Mouse (Mus musculus) heart, embryonic 10.5 days (tissue): ENCODE results near the gene Hyal3. TPM values are rescaled to one million over a fixed set of nuclear protein-coding genes. Genes with fewer than 3 reads are reported as not detected.
"Not testable (repeated sequence)": the region's sequence is repeated elsewhere in the genome, so short reads cannot be mapped to it uniquely, and the experiment has no call there.

Experiments
- DNase-seq: peaks from one replicate; pipeline ENCODE4 v3.0.0-alpha.2; 2017; ENCODE audit warnings: low spot score
- H3K27ac ChIP-seq: fragments of 300-500 bp; sonication (generic); 2 replicates; pipeline ENCODE4 v1.5.1; 2016; ENCODE audit warnings: mild to moderate bottlenecking
- H3K27me3 ChIP-seq: fragments of 300-500 bp; sonication (generic); 2 replicates; pipeline ENCODE4 v1.6.1; 2016; ENCODE audit warnings: mild to moderate bottlenecking; ENCODE audit not compliant: poor library complexity, insufficient read depth, severe bottlenecking
- H3K36me3 ChIP-seq: fragments of 300-500 bp; sonication (generic); 2 replicates; pipeline ENCODE4 v1.6.1; 2016; ENCODE audit warnings: mild to moderate bottlenecking, moderate library complexity
- H3K4me1 ChIP-seq: fragments of 300-500 bp; sonication (generic); 2 replicates; pipeline ENCODE4 v1.6.1; 2016; ENCODE audit warnings: mild to moderate bottlenecking
- H3K4me3 ChIP-seq: fragments of 300-500 bp; sonication (generic); 2 replicates; pipeline ENCODE4 v1.5.1; 2016; ENCODE audit warnings: mild to moderate bottlenecking, moderate library complexity
- H3K9me3 ChIP-seq: fragments of 300-500 bp; sonication (generic); 2 replicates; pipeline ENCODE4 v1.6.1; 2016; ENCODE audit warnings: mild to moderate bottlenecking, moderate library complexity
- WGBS: fragments of 180-500 bp; shearing (Covaris S2); methylation state at CpG from one replicate; pipeline ENCODE4 v1.1.7; 2016; 5-methylcytosine and 5-hydroxymethylcytosine counted together
- polyA plus RNA-seq: library from polyadenylated mRNA; unstranded; fragments of >200 nt; fragmentation: Nextera tagmentation; extraction: Ambion mirVana; gene quantifications from 2 replicates; pipeline ENCODE4 v1.2.1, GENCODE M21; 2016

The Hyal3 gene
- polyA plus RNA-seq, 1 experiment from 2014 or later = 0.36 TPM

DNA sequence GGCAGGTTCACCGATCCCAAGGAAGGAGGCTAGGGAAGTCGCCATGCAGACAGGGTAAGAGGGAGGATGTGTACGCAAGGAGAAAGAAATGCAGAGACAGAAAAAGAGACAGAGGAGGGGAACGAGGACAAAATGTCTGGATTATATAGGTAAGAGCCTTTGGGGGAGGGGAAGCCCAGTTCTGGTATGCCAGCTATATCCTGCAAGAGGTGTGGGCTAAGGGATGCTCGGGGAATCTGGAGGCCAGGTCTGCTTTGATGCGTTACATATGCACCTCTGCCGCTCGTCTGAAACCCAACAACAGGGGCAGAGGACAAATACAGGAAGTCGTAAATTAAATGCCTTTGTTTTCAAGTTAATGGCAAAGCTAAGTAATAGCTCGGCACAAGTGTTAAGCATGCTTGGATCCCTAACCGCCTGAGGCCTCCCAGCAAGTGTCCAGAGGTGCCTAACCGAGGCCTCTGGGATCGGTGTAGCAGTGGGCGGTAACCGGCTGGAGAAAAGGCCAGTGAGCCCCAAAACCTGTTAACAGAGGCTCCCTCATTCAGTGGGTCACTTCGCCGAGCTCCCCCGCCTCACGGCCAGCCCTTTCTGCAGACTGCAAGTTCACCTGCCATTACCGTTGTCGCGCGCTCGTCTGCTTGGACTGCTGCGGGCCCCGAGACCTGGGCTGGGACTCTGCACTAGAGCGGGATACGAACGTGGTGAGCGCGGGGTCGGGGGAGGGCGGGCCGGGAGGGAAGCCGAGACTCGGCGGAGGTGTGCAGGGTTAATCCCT is 26.9 kb upstream of the Hyal3 start:
- peaks cover 62% of the 10 kb centered on the region for H3K4me1 ChIP-seq

GRCm38 (mm10) chr9:107554319-107554825 is 26.2 kb upstream of the Hyal3 start:
- H3K4me3 ChIP-seq = peak overlapping the region; percentile 84
- DNase-seq = peak; percentile 99
- H3K9me3 ChIP-seq = no peaks in the 10 kb centered on the region
- WGBS = 0% methylated on average over 53 of the region's 53 CpGs
- peak overlapping the region; percentile 96 for H3K27ac ChIP-seq
- peaks cover 62% of the 10 kb centered on the region for H3K4me1 ChIP-seq
- peaks cover 31% of the 10 kb centered on the region for H3K36me3 ChIP-seq
- peaks cover 32% of the 10 kb centered on the region for H3K27me3 ChIP-seq

More for the DNA sequence above, 26.9 kb upstream of the Hyal3 start:
- WGBS = 8% methylated on average over 37 of the region's 37 CpGs
- Histone ChIP-seq H3K27ac (peak overlapping the region; percentile 96), H3K36me3 (peaks cover 24% of the 10 kb centered on the region), H3K27me3 (peaks cover 38% of the 10 kb centered on the region), H3K9me3 (no peaks in the 10 kb centered on the region), H3K4me3 (peak overlapping the region; percentile 84)
- DNase-seq = no peak

DNA sequence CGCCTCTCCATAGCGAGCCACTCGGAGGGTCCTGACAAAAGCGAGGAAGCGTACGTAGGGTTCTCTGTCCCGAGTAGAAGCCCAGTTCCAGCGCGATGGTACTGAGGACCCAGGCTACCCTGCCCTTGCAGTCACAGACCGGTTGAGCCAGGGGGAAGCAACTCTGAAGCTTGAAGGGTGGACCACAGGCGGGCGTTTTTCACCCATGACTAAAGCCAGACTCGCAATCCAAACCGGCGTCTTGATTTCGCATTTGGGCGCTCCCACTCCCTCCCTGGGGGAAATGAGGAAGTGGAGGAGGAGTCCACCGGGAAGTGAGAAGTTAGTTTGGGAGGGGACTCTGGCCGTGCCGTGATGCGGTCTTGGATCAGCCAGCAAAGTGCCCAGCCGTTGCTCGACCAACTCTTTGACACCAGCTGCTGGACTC is 25.6 kb upstream of the Hyal3 start:
- H3K4me3 ChIP-seq = peak overlapping the region; percentile 84
- under 1% methylated on average over 23 of the region's 23 CpGs for WGBS
- H3K9me3 ChIP-seq = no peaks in the 10 kb centered on the region
- H3K36me3 ChIP-seq = peaks cover 37% of the 10 kb centered on the region
- DNase-seq = peak; percentile 87
- peaks cover 25% of the 10 kb centered on the region for H3K27me3 ChIP-seq
- H3K27ac ChIP-seq = peak overlapping the region; percentile 96
- peaks cover 56% of the 10 kb centered on the region for H3K4me1 ChIP-seq

DNA sequence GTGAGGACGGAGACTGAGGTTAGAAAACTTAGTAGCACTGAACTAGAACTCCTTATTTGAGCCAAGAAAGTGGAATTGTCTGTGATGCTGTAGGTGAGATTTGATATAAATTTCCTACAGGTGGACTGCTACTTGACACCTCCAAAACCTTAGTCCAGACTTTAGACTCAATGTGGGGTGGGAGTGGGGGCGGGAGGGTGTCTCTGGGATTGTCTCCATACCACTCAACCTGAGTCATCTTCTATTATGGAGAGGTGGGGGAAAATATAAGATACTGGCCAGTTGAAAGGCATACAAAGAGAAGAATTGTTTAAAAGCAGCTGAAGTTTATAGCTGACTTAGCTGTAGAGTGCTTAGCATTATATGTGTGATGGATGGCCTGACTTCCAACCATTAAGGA is 24.9 kb upstream of the Hyal3 start:
- peaks cover 18% of the 10 kb centered on the region for H3K27me3 ChIP-seq
- peaks cover 44% of the 10 kb centered on the region for H3K36me3 ChIP-seq
- H3K4me3 ChIP-seq = peak overlapping the region; percentile 84
- peak overlapping the region; percentile 96 for H3K27ac ChIP-seq
- 38% methylated on average over 2 of the region's 2 CpGs for WGBS
- no peak for DNase-seq
- no peaks in the 10 kb centered on the region for H3K9me3 ChIP-seq
- peaks cover 50% of the 10 kb centered on the region for H3K4me1 ChIP-seq

DNA sequence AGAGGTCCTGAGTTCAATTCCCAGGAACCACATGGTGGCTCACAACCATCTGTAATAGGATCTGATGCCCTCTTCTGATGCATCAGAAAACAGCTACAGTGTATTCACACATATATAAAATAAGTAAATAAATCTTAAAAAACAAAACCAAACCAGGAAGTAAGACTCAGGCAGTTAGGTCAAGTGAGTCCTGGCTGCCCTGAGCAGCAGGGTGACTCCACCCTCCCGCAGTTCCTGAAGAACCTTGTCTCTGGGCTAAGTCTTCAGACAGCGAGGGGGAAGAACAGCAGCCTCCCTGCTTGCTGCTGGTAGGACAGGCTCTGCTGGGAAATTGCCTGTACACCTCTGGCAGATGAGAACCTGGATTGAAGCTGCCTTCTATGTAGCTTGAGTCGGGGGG is 24.3 kb upstream of the Hyal3 start:
- H3K36me3 ChIP-seq = peaks cover 50% of the 10 kb centered on the region
- peaks cover 12% of the 10 kb centered on the region; the same call in 1 of the 2 replicates for H3K27me3 ChIP-seq

GRCm38 (mm10) chr9:107563029-107563581 is 17.5 kb upstream of the Hyal3 start, which contains the start of gene Tusc2:
Gene Tusc2, plus strand, starts transcription at chr9:107563255.
- peak; percentile 99 for DNase-seq
- Histone ChIP-seq H3K4me3 (peak within 1 kb of the TSS; percentile 91), H3K27me3 (no peaks in the 10 kb centered on the region), H3K36me3 (peaks cover 58% of the 10 kb centered on the region), H3K9me3 (no peaks in the 10 kb centered on the region), H3K4me1 (peaks cover 38% of the 10 kb centered on the region), H3K27ac (peak within 1 kb of the TSS; percentile 85)
- under 1% methylated on average over 46 of the region's 46 CpGs for WGBS

More for the DNA sequence above, 24.3 kb upstream of the Hyal3 start:
- H3K4me3 ChIP-seq = peak overlapping the region; percentile 84
- peaks cover 43% of the 10 kb centered on the region for H3K4me1 ChIP-seq
- no peak for DNase-seq
- peak overlapping the region; percentile 96; the same call in 1 of the 2 replicates for H3K27ac ChIP-seq
- H3K9me3 ChIP-seq = no peaks in the 10 kb centered on the region
- WGBS = 67% methylated on average over 3 of the region's 3 CpGs

- not testable (repeated sequence) for H3K27me3 ChIP-seq, H3K4me3 ChIP-seq, DNase-seq, H3K9me3 ChIP-seq
- WGBS = 47% methylated on average over 5 of the region's 5 CpGs
- Histone ChIP-seq H3K27ac (peak overlapping the region; percentile 44; the same call in 1 of the 2 replicates), H3K4me1 (peaks cover 57% of the 10 kb centered on the region), H3K36me3 (peaks cover 37% of the 10 kb centered on the region)
Measured at GRCm38 (mm10) chr9:107565556-107565955, 15.1 kb upstream of the Hyal3 start.

GRCm38 (mm10) chr9:107566041-107566709 is 14.4 kb upstream of the Hyal3 start:
- Histone ChIP-seq H3K36me3 (peaks cover 37% of the 10 kb centered on the region), H3K27ac (peak overlapping the region; percentile 97), H3K27me3 (no peaks in the 10 kb centered on the region), H3K4me3 (peak overlapping the region; percentile 81; the same call in 1 of the 2 replicates), H3K9me3 (no peaks in the 10 kb centered on the region), H3K4me1 (peaks cover 63% of the 10 kb centered on the region)
- 54% methylated on average over 15 of the region's 15 CpGs for WGBS
- DNase-seq = no peak

GRCm38 (mm10) chr9:107566855-107567254 is 13.8 kb upstream of the Hyal3 start:
- Histone ChIP-seq H3K27ac (peak overlapping the region; percentile 97), H3K36me3 (peaks cover 37% of the 10 kb centered on the region), H3K4me1 (peaks cover 70% of the 10 kb centered on the region), H3K9me3 (no peaks in the 10 kb centered on the region), H3K4me3 (peak overlapping the region; percentile 81), H3K27me3 (no peaks in the 10 kb centered on the region)
- no peak for DNase-seq
- 49% methylated on average over 3 of the region's 3 CpGs for WGBS

DNA sequence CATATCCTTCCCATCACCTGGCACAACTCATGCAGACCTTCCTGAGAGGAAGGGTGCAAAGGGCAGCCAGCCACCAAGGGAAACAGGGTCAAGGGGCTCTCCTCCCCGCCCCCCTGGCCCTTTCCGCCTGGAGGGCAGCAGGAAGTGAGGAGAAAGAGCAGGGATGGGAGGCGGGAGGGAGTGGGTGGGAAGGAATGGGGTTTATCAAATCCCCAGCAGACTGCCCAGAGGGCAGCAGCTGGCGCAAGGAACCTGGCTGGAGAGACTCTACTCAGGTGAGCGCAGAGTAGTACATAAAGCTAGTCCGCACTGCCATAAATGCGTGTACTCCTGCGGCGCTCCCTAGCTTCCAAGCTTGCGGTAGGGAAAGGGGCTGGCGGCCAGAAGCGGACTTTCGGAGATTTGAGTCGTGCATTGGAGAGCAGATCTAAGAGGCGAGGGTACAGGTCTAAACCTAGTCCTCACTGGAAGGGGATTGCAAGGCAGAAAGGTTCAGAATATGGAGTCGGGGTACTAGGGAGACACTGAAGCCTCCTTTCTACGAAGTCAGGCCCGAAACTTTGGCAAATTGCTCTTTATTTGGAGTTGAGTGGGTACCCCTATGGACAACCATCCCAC is 12.8 kb upstream of the Hyal3 start, which contains the start of gene Hyal2:
Gene Hyal2, plus strand, starts transcription at position 244 of the 618 bp plus-strand sequence.
- WGBS = 6% methylated on average over 18 of the region's 18 CpGs
- DNase-seq = no peak
- H3K36me3 ChIP-seq = peaks cover 41% of the 10 kb centered on the region
- peaks cover 75% of the 10 kb centered on the region for H3K4me1 ChIP-seq
- peak within 1 kb of the TSS; percentile 97 for H3K27ac ChIP-seq
- H3K9me3 ChIP-seq = no peaks in the 10 kb centered on the region
- H3K27me3 ChIP-seq = no peaks in the 10 kb centered on the region
- H3K4me3 ChIP-seq = peak within 1 kb of the TSS; percentile 81

DNA sequence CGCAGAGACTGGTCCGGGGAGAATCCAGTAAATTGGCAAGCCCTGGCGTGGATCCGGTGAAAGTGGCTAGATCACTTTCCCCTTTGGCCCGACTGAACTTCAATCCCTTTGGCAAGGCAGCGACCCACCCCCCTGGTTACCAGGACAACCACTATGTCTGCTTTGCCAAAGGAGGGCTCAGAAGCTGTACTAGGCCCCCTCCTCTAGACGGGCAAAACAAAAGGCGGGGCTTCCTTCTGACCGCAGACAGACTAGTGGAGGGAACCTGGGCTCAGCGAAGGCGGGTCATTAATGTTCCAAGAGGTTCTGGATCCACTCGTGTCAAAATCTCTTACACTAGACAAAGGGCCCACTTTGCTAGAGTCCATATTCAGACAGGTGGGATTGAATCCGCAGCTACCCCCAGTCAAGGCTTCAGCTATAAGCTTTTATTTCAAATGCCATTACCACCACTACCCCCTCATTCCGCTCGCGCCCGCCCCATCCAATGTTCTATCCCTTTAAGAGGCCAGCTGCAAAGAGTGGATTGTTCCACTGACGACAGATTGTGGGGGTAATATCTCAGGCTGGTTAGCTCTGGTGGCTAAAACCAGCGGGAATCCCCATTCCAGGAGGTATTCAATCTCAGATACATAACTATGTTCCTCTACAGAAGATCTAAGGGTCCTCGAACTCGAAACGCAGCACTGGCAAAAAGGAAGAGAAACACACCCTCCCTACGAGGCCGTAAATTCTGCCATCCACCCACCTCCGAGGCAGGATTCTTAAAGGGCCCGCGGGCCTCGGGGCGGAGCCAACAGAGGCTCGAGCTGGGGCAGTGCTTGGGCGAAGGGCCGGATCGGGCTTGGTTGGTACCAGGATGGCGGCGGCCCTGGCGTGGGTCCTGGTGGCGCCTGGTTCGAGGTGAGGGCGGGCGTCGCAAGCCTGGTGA is 12.0 kb upstream of the Hyal3 start:
- H3K36me3 ChIP-seq = peaks cover 48% of the 10 kb centered on the region

More for the DNA sequence above, 12.0 kb upstream of the Hyal3 start:
- peak; percentile 94 for DNase-seq
- under 1% methylated on average over 41 of the region's 41 CpGs for WGBS
- H3K4me3 ChIP-seq = peak overlapping the region; percentile 81
- H3K9me3 ChIP-seq = no peaks in the 10 kb centered on the region
- peaks cover 73% of the 10 kb centered on the region for H3K4me1 ChIP-seq
- peak overlapping the region; percentile 97 for H3K27ac ChIP-seq
- H3K27me3 ChIP-seq = no peaks in the 10 kb centered on the region
